Mouse (Mus musculus) right cerebral cortex, postnatal 4 days (tissue): ENCODE data around the gene Rbm17.

Source experiments
- DNase-seq: peaks from one replicate; pipeline ENCODE4 v3.0.0-alpha.2; 2022

Rbm17 gene

DNA sequence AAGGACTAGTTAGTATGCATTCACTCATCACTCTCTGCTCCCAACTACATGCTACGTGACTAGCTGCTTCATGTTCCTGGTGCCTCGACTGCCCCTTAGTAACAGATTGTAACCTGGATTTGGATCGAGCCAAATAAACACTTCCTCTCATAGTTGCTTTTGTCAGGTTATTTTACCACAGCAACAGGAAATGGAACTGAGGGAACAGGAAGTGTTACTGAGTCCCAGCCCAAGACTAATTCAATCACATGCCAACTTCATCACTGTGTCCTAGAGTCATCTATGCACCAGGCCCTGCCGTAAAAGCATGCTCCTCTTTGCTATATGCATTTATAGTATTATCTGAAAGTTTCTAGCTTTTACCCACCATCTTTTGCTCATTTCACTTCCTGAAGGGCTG lies 16.0 kb downstream of the Rbm17 start:
- DNase-seq: no peak

DNA sequence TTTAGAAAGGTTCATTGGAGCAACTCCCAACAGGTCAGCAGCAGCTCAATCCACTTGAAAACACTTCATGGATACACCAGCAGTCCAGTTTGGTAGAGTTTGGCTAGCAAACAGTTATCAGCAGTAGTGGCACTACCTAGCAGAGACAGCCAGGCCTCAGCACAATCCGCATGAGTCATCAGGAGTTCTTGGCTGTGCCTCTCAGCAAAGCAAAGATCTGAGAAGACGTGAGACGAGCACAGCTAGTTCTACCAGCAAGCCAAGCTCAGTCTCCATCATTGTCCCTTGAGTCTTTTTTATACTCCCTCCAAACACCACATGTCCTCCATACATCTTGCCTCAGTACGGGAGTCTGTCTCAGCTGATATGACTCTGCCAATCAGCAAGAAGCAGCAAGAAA lies 24.6 kb downstream of the Rbm17 start:
- DNase-seq: no peak

DNA sequence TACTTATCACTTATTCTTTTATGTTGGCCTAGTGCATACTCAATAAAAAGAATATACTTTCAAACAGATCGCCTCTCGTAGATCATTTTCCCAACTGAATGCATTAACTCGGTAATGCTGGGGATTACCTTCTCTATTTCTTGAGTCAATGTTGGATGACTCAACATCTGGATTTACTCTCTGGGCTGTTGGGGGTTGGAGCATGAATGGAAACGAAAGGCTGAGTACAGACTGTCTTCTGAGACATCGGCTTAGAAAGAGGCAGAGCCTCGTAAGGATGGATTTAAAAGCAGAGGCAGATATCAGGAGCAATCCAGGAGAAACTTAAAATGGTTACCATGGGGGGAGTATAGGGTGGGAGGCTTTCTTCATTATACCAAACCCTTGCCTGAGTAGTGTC lies 25.8 kb downstream of the Rbm17 start:
- no peak for DNase-seq

DNA sequence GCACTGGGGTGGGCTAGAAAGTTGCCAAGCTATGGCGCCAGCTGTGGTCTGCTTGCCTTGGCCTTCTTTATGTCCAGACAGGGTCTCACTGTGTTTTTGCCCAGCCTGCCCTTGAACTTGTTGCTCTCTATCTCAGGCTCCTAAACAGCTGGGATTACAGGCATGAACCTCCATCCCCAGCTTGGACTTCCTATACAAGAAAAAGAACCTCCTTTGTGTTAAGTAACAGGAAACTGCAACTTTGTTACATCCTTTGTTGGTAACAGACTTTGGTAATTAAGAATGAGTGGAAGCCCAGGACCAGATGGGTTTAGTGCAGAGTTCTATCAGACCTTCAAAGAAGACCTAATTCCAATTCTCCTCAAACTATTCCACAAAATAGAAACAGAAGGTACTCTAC lies 30.3 kb downstream of the Rbm17 start:
- no peak for DNase-seq

DNA sequence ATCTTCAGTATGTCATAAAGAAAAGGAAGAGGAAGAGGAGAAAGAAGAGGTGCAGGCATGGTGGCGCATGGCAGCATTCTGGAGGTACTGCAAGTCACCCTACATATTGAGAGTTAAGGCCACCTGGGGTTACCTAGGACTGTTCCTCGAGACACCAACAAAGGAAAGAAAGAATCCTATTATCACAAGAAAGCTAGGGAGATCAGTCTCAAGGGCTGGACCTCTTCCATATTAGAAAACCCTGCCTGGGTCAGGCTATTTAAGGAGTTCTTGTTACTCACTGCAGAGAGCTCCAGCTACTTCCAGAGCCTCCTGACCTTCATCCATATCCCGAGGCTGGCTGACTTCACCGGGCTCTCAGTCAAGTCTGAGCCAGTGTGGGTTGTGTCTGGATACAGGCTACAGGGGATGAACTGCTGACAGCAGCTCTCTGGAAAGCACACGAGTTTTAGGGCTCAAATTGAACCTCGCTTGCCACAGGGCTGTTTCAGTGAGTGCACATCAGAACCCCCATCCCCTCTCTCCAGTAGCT lies 32.9 kb downstream of the Rbm17 start:
- no peak for DNase-seq

DNA sequence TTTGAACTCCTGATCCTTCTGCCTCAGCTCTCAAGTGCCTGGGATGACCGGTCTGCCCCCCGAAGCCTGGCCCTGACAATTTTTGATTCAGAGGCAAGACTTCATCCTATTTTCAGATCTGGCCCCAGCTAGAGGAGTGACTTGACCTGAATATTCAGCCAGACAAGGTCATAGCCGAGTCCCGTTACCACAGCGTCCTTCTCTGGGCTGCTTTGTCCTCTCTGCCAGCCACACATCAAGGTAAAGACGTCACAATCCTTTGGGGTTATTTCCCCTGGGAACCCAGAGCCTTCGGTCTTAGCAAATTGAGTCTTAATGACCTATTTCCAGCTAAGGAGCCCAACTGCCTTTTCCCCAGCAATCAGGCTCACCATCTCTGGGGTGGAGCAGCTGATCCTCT lies 35.5 kb downstream of the Rbm17 start:
- no peak for DNase-seq

DNA sequence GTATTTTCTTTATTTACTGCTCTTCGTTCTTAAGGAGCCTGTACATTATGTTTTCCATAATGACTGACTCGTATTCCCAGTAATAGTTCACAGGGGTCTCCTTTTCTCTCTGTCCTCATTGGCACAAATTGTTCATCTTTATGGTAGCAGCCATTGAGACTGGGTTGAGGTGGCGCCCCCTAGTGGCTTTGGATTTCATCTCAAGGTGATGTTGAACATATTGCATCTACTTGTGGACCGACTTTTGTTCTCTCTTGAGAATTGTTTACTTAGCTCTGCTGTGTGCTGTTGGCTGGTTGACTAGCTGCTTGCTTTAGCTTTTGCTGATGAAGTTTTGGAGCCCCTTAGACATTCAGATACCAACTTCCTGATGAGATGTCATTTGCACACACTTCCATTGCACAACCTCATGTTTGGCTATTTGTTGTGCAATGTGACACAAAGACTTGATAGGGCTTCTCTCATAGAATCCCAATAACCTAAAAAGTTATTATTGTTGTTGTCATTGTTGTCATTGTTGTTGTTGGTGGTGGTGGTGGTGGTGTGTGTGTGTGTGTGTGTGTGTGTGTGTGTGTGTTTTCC lies 36.1 kb downstream of the Rbm17 start:
- peak; percentile 47 for DNase-seq

DNA sequence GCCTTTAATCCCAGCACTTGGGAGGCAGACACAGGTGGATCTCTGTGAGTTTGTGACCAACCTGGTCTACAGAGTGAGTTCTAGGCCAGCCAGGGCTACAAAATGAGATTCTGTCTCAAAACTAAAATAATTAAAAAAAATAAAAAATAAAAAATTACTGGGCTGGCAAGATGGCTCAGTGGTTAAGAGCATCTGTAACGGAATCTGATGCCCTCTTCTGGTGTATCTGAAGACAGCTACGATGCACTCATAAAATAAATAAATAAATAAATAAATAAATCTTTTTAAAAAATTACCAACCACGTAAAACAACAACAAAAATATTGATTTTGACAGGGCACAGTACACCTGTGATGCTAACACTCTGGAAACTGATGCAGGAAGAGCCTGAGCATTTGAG lies 37.1 kb downstream of the Rbm17 start:
- DNase-seq: no peak

DNA sequence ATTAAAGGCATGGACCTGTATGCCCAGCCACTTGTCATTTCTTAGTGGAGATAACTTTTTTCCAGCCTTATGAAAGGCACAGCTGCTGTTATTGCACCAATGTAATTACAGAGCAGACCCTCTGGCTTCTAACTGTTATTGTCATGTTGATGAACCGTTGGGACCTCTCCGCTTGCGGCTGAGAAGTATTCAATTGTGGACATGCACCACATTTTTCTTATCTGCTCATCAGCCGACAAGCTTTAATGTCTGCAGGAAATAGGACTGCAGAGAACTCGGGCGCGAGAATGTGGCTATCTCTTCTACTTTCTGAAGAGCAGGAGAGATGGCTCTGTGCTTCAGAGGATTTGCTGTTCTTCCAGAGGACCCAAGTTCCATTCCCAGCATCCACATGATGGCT lies 37.7 kb downstream of the Rbm17 start:
- no peak for DNase-seq

DNA sequence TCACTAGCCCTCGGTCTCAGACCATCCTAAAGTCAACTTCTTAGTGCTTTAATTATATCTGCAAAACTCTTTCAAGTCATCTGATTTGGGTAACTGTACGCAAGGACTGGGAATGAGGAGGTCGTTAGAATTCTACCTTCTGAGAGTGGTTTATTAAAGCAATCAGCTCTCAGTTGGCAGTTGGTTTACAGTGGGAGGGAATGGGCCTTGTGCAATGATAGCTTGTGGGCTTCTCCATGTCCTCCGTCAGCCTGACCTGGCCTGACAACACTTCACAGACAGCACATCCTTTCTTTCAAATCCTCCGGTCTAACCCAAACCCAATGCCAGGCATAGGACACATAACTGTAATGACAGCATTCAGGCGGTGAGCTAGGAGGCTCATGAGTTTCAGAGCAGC lies 39.2 kb downstream of the Rbm17 start:
- no peak for DNase-seq

DNA sequence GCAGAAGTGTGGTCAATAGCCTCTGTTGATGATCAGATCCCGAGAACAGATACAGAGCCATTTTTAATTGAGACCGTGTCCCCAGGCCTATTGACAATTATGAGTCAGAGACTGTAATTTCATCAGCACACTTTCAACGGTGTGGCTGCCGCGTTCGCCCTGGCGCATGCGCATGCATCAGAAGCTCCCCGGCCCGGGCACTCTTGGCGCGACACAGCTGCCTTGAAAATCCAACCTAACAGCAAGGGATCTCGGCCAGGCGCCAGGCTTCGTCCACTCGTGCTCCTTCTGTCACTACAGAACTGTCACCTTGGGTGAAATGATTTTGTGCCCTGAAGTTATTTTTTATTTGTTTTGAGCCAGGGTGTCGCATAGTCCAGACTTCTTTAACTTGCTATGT lies 40.7 kb downstream of the Rbm17 start:
- DNase-seq: no peak

DNA sequence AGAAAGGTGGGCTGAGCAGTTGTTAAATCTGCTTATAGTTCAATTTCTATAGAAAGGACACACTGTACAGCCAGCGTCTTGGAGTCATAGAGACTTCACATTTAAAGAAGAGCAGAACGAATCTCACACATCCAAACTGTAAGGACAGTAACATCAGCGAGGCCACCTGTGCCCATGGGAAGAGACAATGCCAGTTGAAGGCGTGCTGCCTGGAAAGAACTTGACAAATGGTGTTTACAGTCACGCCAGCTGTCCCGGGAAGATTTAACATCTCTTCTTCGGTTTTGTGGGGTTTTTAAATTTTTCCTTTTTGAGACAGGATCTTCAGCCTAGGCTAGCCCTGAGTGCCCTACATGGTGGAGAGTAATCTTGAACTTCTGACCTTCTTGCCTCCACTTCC lies 45.3 kb downstream of the Rbm17 start:
- no peak for DNase-seq

DNA sequence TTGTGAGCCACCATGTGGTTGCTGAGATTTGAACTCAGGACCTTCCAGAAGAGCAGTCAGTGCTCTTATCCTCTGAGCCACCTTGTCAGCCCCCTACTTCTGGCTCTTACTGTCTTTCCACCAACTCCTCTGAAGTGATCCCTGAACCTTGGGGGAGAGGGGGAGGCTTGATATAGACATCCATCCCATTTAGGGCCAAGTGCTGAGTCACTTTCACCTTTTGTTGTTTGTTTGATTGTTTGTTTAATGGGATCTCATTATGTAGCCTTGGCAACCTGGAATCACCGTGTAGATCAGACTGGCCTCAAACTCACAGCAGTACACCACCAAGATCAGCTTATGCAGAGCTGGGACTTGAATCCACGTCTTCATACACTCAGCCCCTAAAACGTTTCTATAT lies 46.7 kb downstream of the Rbm17 start:
- no peak for DNase-seq

DNA sequence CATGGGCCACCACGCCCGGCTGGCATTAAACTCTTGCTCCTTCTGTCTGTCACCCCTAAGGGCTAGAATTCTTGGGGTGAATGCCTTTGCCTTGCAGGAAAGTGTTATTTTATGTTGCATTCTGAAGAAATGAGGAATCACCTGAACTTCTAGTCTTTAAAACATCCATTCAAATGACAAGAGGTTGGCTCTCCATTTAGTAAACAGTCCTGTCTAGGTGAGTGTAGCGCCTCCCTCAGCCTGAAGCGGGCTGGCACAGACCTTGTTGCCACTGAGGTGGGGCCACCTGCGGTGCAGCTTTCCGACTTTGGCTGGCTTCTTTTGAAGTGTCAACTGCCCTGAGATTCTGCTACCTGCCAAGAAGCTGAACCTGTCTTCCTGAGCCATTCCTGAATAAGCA lies 48.6 kb downstream of the Rbm17 start:
- no peak for DNase-seq

DNA sequence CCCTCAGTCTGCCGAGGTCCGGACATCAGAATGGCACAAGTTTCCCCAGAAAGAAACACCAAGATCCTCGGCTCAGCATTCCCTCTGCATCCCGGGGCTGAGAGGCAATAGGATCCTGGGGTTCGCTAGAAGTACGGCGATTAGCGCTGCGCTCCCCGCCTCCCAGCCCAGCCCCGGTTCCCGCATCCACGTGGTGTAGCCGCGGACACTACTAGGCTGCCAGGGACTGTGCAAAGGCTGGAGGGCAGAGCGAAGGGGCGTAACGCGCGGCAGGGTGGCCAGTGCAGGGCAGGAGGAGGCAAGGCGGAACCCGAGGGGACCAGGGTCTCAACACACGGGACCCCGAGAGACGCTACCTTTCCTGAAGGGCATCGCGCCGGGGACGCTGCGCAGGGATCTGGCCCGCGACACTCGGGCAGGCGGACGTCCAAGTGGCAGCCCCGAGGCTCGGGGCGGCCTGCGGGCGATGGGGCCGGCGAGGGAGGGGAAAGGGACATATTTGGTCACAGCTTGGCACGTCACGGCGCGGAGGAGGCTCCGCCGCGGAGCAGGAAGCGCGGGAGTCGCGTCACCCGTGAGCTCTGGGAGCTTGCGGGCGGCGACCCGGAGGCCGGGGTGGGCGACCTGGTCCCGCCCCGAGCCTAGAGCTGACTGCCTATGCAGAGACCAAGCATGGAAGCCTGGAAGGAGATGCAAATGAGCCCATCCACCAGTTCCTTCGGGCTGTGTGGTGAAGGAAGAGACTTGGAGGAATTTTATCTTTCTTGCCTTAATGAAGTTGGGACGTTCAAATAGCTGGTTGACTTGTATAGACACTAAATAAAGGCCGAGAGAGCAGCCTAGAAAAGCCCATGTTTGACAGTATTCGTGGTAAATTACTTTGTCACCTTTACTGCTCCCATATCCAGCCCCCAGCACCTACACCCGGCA lies 50.2 kb downstream of the Rbm17 start, which contains the start of gene Pfkfb3:
Gene Pfkfb3 (minus strand): TSS at position 607 of the 930 bp plus-strand sequence.
- DNase-seq: peak; percentile 51

DNA sequence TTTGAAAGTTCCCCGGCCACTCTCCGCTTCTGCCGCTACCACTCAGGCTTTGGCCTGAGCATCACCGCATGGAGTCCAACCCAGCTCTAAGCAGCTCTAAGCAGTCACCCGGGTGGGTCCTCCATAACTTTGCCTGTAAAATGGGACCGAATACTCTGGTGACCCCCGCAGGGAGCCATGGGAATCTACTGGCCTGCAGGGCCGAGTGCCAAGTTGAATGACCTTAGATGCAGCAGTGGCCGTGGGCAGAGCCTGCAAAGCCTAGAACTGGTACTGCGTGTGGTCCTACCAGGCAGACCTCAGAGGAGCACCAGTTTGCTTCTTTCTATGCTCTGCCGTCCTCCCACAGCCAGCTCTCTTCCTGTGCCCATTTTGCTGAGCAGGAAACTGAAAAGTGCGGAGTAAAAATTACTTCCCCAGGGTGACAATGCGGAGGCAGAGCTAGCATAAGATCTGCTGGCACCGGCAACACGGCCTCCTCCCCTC lies 50.9 kb downstream of the Rbm17 start:
- DNase-seq: peak; percentile 11

DNA sequence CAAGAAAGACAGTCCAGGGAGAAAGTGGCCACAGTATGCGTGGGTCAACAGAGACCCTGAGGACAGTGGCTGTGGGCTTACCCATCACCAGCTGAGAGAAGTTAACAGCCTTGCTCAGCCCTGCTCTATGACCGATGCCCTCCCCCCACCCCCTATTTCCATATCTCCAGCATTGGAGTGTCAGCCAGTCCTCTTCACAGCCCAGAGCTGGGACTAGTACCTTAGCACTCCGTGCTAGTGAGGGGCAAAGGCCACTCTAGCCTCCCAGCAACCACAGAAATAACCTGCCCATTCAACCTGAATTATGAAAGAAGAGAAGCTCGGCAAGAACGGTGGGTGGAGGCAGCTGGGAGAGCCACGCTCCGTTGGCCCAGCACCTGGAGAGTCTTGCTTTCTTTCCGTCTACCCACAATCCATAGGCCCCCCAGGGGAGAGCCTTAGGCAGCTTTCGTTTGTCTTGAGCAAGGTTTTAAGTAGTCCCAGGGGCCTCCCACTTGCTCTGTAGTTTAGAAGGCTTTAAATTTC lies 51.6 kb downstream of the Rbm17 start:
- DNase-seq: no peak

DNA sequence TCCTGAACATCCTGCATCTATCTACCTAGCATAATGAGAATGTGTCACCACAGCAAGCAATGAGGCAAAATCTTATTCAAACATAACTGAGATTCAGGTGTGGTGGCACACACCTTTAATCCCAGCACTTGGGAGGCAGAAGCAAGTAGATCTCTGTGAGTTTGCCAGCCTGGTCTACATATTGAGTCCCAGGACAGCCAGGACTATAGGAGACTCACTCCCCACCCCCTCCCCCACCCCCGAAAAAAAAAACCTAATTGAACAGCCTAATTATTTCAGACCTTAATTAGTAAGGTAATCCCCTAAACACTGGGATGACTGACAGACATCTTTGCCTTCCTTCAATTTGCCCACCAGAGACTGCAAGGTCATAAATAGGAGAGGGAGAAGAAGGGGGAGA lies 52.2 kb downstream of the Rbm17 start:
- DNase-seq: no peak

DNA sequence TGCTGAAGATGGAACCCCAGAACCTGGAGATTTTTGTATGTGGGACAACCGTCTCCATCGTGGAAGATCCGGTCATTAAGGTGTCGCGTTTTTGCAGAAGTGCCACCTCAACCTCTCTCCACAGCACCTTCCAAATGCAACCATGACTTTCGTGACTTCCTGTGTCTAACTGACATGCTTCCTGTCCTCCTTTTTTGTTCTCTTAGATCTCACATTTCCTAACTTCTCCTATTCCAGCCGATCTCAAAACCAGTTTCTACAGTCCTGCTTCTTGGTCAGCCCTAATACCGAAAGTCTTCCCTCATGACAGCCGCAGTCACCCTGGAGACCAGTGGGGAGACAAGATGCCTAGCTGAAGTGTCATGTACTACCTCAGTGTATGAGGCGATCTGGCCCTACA lies 55.4 kb downstream of the Rbm17 start:
- no peak for DNase-seq

DNA sequence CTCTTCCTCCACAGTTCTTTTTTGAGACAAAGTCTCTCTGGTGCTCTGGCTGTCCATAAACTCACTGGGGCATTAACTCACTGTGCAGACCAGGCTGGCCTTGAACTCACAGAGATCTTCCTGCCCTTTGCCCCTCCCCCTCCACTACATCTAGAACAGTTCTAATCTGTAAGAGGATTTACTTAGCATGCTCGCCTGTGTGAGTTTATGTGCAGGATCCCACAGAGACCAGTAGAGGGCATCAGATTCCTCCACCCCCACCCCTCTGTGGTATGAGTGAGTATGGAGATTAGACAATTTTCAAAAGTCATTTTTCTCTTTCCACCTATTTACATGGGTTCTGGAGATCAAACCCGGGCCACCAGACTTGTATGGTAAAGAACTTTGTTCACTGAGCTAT lies 56.3 kb downstream of the Rbm17 start:
- no peak for DNase-seq

DNA sequence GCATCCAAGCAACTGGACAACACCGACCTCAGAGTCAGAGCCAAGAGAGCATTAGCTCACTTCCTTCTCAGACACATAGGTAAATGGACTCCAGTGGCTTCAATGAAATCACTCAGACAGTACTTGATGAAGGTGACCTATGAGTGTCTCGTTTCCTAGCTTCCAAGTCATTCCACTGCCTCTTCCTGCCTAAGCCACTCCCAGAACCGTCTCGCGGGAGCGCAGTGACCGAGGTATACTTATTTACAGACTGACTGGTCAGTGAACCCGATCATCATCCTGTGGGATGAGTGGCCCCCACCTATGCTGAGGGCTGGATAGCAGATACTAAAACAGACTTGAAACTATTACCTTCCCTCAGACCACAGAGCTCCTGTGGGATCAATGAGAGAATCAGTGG lies 57.9 kb downstream of the Rbm17 start:
- no peak for DNase-seq

DNA sequence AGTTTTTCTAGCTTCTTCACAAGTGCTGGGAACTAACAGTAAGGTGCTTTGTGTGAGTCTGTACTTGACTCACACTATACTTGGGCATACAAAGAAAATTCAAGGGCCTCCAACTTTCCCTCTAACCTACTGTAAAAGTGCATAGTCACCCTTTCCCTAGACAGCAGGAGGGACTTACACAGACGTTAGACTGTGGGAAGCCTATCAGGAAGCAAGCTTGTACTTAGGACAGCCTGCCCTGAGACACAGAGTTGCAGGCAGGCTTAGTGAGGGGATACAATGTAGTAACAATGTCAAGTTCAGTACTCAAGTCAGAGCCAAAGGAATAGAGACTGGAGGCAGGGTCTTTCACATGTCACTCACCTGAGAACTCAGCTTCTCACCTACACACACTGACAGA lies 58.6 kb downstream of the Rbm17 start:
- DNase-seq: no peak

DNA sequence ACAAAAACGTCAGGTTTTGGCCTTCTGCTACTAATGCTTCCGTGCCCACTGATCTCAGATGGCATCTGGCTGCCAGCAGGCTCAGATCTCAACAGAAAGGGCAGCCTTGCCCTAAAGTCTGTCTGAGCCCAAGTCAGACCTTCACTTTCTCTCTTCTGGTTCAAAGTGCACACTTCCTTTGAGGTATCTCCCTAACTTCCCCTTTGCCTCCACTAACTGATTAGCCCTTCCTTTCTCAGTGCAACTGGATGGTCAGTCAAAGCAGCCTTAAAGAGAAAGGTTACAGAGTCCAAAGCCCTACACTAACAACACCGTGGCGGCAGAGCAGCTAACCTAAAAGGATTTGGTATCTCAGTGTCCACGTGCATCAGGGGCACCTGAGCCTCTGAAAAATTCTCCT lies 59.6 kb downstream of the Rbm17 start:
- DNase-seq: no peak

DNA sequence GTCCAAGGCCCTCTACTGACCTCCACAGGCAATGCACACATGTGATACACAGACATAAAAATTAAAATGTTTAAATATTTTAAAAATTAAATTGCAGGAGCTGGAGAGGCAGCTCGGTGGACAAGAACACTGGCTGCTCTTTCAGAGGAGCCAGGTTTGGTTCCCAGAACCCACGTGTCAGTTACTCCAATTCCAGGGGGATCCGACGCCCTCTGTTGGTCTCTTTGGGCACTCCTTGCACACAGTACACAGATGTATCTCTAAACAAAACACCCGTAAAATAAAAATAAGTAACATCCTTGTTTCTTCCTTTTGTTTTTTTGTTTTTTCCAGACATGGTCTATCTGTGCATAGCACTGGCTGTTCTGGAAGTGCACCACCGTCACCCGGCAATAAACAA lies 60.8 kb downstream of the Rbm17 start:
- DNase-seq: no peak
